Mouse (Mus musculus) urinary bladder, postnatal 25 days (tissue): Measurements from ENCODE around the gene Slc32a1.

Experiments
- DNase-seq: peaks from one replicate; pipeline ENCODE4 v3.0.0; 2022; ENCODE audit warnings: low spot score

Slc32a1 gene

GRCm38 (mm10) chr2:158610488-158611325, at the start of gene Slc32a1:
TSS of gene Slc32a1 (plus strand) at chr2:158610767.
- DNase-seq: no peak

DNA sequence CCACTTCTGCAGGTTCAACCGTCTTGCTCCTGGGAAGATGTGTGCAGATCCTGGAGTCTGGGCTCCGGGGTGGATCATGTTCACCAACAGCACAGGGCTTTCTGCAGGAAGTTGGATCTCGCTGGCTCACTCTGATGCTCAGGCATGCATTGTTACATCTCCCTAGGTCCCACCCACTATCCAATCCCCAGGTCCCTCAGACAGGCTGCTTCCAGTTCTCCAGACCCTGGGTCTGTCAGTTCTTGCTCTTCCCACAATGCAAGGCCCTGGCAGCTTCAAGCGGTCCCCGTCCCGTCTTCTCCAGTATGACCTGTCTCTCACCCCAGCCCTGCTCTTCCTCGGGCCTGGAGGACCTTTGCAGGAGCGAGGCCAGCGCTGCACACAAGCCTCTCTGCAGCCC, 49.8 kb upstream of the Slc32a1 start:
- DNase-seq: no peak

GRCm38 (mm10) chr2:158561371-158562144, 49.0 kb upstream of the Slc32a1 start:
- DNase-seq: no peak

GRCm38 (mm10) chr2:158570421-158571081, 40.0 kb upstream of the Slc32a1 start:
- DNase-seq: peak; percentile 24

- DNase-seq: no peak
These were observed 30.6 kb upstream of the Slc32a1 start for GRCm38 (mm10) chr2:158579979-158580378.

DNA sequence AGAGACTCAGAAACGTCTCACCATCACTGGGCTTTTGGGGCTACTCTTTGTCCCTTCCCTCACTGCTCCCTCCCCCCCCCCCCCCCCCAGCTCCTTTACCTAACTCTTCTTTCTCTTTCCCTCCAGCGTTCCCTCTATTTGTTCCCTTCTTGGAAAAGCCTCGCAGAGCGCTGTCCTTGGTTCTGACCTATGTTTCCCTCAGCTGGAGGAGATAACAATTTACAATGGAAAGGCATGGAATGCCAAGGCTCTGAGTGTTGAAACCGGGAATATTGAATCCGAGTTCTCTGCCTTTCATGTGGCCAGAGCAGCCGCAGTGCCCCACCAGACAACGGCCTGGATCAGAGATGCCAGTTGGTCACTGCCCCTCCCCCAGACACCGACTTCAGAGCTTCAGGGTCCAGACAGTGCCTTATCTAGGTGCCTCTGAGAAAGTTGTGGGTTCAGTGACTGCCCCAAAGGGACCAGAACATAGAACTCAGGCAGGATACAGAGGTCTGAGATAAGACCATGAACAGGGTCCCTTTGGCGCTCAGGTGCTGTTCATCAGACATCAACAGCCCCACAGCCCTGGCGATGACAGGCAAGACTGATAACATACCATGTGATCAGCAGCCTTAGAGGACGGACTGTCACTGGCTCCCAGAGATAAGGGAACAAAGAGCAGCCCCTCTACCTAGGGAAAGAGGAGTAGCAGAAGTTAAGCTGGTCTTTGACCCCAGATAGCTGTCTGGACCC, 25.8 kb upstream of the Slc32a1 start:
- peak; percentile 16 for DNase-seq

DNA sequence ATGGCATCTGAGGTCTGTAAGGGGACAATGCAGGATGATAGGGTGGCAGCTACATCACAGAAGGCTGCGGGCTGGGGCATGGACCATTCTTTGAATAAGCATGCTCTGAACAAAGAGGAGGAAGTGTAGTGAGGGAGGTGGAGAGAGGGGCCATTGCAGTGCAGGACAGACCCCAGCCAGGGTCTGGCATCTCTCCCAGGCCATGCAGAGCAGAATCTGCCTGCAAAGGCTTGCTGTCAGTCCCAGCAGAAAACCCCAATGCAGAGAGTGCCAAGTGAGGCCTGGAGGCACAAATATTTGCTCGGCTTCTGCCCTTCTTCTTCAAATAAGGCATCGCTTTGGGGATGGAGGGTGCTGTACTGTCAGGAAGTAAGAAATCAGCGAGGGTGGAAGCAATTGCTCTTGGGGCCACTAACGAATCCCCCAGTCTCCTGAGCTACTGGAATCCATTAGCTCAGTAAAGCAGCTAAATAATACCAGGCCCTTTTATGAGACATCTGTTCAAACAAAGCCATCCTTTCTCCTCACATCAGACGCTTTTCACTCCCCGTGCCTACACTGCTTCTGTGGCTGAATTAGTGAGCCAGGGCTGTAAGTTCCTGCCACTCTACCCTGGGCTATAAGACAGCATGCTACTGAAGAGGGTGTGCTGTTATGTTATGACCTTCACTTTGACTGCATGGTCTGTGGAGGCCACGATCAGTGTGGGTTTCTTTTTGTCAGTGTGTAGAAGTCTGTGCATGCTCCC, 21.9 kb upstream of the Slc32a1 start:
- DNase-seq: no peak

GRCm38 (mm10) chr2:158590495-158590894, 20.1 kb upstream of the Slc32a1 start:
- DNase-seq: no peak

GRCm38 (mm10) chr2:158591286-158591685, 19.3 kb upstream of the Slc32a1 start:
- no peak for DNase-seq

DNA sequence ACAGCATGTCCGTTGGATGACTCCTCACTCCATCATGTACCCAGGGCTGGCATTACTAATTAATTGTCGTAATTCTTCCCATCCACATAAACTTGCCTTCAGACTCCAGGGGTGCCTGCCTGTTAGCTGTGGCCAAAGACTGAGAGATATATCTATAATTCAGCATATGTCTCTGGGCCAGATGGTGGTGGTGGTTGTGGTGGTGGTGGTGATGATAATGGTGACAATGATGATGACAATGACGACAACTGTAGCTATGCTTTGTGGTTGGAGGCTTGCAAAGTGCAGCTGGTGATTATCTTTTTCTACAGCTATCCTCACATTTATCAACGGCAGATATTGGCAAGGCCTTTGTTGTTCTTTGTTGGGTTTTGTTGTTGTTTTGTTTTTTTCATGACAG, 17.2 kb upstream of the Slc32a1 start:
- DNase-seq: no peak

DNA sequence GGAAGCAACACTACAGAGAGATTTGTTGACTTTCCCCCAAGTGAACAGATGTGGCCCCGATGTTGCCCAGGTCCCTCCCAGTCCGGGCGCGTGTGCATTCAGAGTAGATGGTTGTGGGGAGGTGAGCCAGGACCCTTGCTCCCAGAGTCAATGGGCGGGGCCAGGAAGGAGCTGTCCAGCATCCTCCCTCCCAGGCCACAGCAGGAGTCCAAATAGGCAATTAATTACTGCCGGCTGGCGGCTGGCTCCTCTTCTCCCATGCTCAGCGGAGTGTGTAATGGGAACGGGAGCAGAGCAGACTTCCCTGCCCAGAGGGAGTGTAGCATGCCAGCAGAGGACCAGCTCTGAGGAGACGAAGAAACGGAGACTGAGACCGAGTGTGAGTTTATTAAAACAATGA, 15.5 kb upstream of the Slc32a1 start:
- no peak for DNase-seq

DNA sequence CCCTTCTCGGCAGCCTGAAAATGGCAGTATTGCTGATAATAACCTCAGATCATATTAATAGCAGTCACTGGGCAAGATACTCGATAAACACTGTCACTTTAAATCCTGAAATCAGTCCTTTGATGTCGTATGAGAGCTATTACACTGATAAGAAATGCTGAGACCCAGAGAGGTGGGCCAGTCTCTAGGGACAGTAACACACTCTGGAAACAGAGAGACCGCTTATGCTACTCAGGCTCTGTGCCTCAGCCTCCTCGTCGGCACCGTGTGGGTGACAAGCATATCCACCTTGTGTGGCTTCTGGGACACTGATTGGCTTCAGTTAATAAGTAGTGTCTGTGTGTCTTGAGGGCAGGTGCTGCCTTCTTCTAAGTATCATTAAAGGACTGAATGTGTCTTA, 15.0 kb upstream of the Slc32a1 start:
- DNase-seq: no peak

DNA sequence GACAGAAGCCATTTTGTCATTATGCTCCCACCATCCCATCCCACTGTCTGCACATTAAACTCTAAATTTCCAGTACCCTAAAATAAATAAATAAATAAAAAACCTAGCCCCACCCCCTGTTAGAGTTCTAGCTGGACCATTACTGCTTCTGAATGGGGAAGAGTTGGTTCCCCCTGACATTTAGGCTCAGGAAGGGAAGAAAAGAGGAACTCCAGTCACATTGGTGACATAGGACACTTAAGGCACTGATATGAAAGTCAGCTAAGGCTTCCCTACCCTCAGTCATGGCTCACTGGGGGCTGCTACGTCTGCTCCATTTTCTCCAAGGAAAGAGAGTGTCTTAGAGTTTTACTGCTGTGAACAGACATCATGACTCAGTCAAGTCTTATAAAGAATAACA, 13.8 kb upstream of the Slc32a1 start:
- no peak for DNase-seq

DNA sequence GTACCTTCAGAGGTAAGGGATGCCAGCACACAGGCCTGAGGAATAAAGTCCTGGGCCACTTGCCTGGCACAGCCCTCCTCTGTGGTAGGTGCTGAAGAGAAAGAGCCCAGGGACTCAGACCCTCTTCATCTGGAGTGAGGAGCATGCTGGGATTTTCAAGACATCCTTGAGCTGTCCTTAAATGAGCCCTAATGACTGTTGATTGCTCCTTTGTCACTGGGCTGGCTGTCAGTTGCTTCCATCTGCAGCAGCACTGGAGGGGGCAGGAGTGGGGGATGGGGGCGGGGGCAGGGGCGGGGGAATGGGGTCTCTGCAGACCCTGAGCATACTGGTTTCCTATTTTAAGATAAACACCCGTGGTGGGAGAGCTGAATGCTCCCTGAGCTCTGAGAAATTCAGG, 10.1 kb upstream of the Slc32a1 start:
- no peak for DNase-seq

- no peak for DNase-seq
These were observed 9.2 kb upstream of the Slc32a1 start for GRCm38 (mm10) chr2:158601326-158601725.

- DNase-seq: no peak
These were observed 7.9 kb upstream of the Slc32a1 start for GRCm38 (mm10) chr2:158602663-158603062.

DNA sequence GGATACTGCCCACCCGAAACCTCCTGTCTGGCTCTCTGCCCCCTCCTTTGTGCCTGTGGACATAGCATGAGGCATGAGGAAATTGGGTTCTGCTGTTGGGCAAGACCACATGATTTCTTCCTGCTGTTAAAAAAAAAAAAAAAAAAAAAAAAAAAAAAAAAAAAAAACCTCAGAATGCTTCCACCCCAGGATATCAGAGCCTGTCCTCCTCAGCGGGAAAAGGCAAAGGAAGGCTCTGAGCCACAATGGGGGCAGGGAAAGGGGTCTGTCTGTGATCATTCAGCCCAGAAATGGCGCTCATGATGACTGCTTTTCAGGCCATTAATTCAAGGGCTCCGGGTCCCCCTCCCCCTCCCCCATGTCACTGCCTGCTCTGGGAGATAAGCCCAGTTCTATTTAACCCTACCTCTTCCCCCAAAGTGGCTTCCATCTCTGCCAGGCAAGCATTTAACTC, 4.0 kb upstream of the Slc32a1 start:
- no peak for DNase-seq

DNA sequence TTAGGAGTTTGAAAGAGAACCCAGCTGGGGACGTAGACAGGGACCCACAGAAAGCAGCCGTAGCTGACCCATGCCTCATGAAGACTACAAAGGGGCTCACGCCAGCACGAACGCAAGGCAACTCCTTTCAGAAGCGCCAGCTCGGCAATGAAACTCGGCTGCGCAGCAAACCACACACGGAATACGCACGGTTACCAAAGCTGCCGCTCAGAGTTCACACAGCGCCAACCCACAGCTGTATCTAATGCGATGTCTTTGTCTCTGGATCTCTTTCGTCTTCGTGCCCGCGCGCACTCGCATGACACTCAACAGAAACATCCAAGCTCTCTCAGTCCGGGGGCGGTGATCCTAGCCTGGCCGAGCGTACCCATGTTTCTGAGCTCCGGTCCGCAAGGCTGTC, 886 bp upstream of the Slc32a1 start:
- DNase-seq: no peak

- no peak for DNase-seq
These were observed 756 bp downstream of the Slc32a1 start for GRCm38 (mm10) chr2:158611326-158611719.

DNA sequence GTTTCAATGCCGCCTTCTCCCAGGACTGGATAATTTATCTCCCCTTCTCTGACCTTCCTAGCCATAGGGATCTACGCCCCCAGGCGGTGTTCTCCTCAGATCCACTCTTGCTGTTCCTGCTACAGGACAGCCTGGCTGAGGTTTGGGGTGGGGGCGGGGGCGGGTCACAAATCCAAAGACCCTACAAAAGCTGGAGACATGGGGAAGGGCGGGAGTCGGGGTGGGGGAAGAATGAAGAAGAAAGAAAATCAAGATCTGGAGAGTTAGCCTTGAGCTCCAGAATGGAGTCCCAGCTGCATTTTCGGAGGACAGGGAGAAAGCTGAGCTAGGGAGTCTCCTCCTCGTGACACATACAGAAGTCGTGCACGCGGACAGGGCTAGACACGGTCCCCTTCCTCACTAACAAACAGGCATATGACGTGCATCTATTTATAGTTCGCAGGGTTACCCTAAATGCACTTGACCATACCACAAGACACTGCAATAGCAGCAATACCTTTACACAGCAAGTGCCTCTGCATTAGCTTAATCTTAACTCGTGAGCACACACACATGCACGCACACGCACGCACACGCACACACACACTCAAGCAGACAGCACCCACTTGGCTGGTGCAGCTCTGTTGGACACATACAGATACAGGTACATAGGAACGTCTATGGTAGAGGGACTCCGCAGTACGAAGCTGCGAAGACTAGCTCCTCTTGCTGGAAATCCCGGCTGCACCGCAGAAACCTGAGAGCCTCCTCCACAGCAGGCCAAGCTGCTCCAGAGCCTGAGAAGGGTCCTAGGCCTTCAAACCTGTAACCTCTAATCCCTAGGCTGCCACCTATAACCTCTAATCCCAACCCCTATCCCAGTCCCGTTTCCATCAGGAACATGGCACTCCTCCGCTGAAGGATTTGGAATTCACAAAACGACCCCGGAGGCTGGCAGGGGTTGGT, 1.4 kb downstream of the Slc32a1 start:
- DNase-seq: no peak
